Mouse (Mus musculus) MEL-GATA-1-ER (cell line): Measurements from ENCODE around the gene Xk.
"Not testable (repeated sequence)": the region's sequence is repeated elsewhere in the genome, so short reads cannot be mapped to it uniquely, and the experiment has no call there.

Experiments
- DNase-seq: peaks from one replicate; pipeline ENCODE4 v3.0.0-alpha.2; 2012; ENCODE audit warnings: low read depth; ENCODE audit errors: extremely low read depth

Xk gene

GRCm38 (mm10) chrX:9272460-9273361, at the start of gene Xk:
TSS of gene Xk (plus strand) at chrX:9272756.
- DNase-seq = peak; percentile 67

- DNase-seq = no peak
These were observed 45.5 kb upstream of the Xk start for GRCm38 (mm10) chrX:9227105-9227504.

GRCm38 (mm10) chrX:9240737-9241591, 31.6 kb upstream of the Xk start:
- DNase-seq = no peak

GRCm38 (mm10) chrX:9243381-9243864, 29.1 kb upstream of the Xk start:
- peak; percentile 47 for DNase-seq

- DNase-seq = peak; percentile 97
These were observed 27.8 kb upstream of the Xk start for GRCm38 (mm10) chrX:9244603-9245336.

- no peak for DNase-seq
These were observed 23.6 kb upstream of the Xk start for GRCm38 (mm10) chrX:9248911-9249310.

- no peak for DNase-seq
These were observed 18.6 kb upstream of the Xk start for GRCm38 (mm10) chrX:9253990-9254389.

GRCm38 (mm10) chrX:9254901-9255300, 17.7 kb upstream of the Xk start:
- no peak for DNase-seq

GRCm38 (mm10) chrX:9256766-9257165, 15.8 kb upstream of the Xk start, which contains the start of gene Gm14862:
TSS of gene Gm14862 (minus strand) at chrX:9256899.
- peak; percentile 60 for DNase-seq

GRCm38 (mm10) chrX:9257831-9258230, 14.7 kb upstream of the Xk start:
- DNase-seq = no peak

GRCm38 (mm10) chrX:9259267-9259666, 13.3 kb upstream of the Xk start:
- DNase-seq = peak; percentile 52

GRCm38 (mm10) chrX:9271112-9271511, 1.4 kb upstream of the Xk start:
- no peak for DNase-seq

GRCm38 (mm10) chrX:9271947-9272459, 553 bp upstream of the Xk start:
- no peak for DNase-seq

GRCm38 (mm10) chrX:9273377-9274002, 934 bp downstream of the Xk start:
- DNase-seq = no peak

- DNase-seq = no peak
These were observed 1.8 kb downstream of the Xk start for GRCm38 (mm10) chrX:9274321-9274720.

GRCm38 (mm10) chrX:9283464-9283863, 10.9 kb downstream of the Xk start, which contains the start of gene H2al1m:
TSS of gene H2al1m (plus strand) at chrX:9283764.
- not testable (repeated sequence) for DNase-seq

GRCm38 (mm10) chrX:9293140-9293829, 20.7 kb downstream of the Xk start:
- not testable (repeated sequence) for DNase-seq

GRCm38 (mm10) chrX:9298413-9298864, 25.9 kb downstream of the Xk start:
- DNase-seq = peak; percentile 89

- no peak for DNase-seq
These were observed 30.2 kb downstream of the Xk start for GRCm38 (mm10) chrX:9302791-9303190.

GRCm38 (mm10) chrX:9303455-9303854, 30.9 kb downstream of the Xk start:
- no peak for DNase-seq
